Mouse (Mus musculus): ENCODE measurements at regions not wholly inside any gene's neighbourhood (a gene's known extent, or its start where the extent isn't known, plus 50 kb on each side); places are given as distances from the start of the nearest gene placed in this dataset.

GRCm38 (mm10) chr12:112337443-112337842 lies 151.8 kb upstream of the A530016L24Rik start:
- Histone ChIP-seq H3K4me3 (no peak overlapping the region), H3ac (ENCODE audit: control insufficient read depth, insufficient read length) (no peak overlapping the region), H3K4me2 (ENCODE audit: low read depth) (no peak overlapping the region), H3K27me3 (ENCODE audit: control insufficient read depth, insufficient read depth, insufficient read length) (peaks cover 52% of the 10 kb centered on the region), H3K79me2 (ENCODE audit: control insufficient read depth, insufficient read depth) (no peaks in the 10 kb centered on the region), H3K36me3 (ENCODE audit: control insufficient read depth, insufficient read depth) (no peaks in the 10 kb centered on the region)
- TF ChIP-seq MYOD1 (IDR thresholded peaks at IDR 0.05; ENCODE audit: control insufficient read depth in 1 of 3, insufficient read length in 2 of 3, low read depth in 2 of 3) (no peak), POLR2A (IDR thresholded peaks at IDR 0.05; ENCODE audit: insufficient read length, low read depth) (no peak), CEBPB (IDR thresholded peaks at IDR 0.05; ENCODE audit: insufficient read depth, poor library complexity, severe bottlenecking) (no peak)

DNA sequence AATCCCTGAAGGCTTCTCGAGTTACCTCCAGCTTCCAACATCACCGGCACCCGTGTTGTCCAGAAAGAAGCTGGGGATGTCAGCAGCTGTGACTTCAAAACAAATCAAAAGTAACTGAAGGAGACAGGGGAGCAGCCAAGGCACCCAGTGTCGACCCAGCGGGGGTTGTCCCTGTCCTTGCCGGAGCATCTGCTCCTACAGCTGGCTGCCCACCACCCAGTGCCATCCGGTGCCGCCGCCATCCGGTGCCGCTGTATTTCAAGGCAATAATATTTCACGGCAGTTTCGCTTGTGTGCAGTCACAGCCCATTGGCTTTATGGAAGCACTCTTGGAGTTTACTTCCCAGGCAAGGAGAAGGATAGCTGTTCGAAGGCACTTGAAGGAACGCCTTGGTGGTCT lies 150.3 kb upstream of the A530016L24Rik start:
- H3K27me3 ChIP-seq (ENCODE audit: control insufficient read depth, insufficient read depth, insufficient read length) = peaks cover 50% of the 10 kb centered on the region
- no peaks in the 10 kb centered on the region for H3K36me3 ChIP-seq (ENCODE audit: control insufficient read depth, insufficient read depth)
- no peak overlapping the region for H3K4me2 ChIP-seq (ENCODE audit: low read depth)
- H3K79me2 ChIP-seq (ENCODE audit: control insufficient read depth, insufficient read depth) = no peaks in the 10 kb centered on the region
- TF ChIP-seq USF1 (IDR thresholded peaks at IDR 0.05; ENCODE audit: low read depth) (no peak), SRF (IDR thresholded peaks at IDR 0.05; ENCODE audit: control insufficient read depth, insufficient read length, low read depth) (no peak), TCF3 (IDR thresholded peaks at IDR 0.05; ENCODE audit: insufficient read length, low read depth) (no peak), CEBPB (IDR thresholded peaks at IDR 0.05; ENCODE audit: insufficient read depth, poor library complexity, severe bottlenecking) (no peak), E2F4 (IDR thresholded peaks at IDR 0.05; ENCODE audit: insufficient read depth) (no peak), MYOD1 (IDR thresholded peaks at IDR 0.05; ENCODE audit: control insufficient read depth in 1 of 3, insufficient read length in 2 of 3, low read depth in 2 of 3) (no peak), MYOG (IDR thresholded peaks at IDR 0.05; ENCODE audit: control insufficient read depth in 1 of 3, insufficient read depth in 1 of 3, insufficient read length in 2 of 3, low read depth in 2 of 3) (no peak), POLR2AphosphoS2 (IDR thresholded peaks at IDR 0.05; ENCODE audit: insufficient read length, low read depth) (no peak), MAX (IDR thresholded peaks at IDR 0.05; ENCODE audit: low read depth) (no peak), TCF12 (IDR thresholded peaks at IDR 0.05; ENCODE audit: insufficient read depth, poor library complexity, severe bottlenecking) (no peak), POLR2A (IDR thresholded peaks at IDR 0.05; ENCODE audit: insufficient read length, low read depth) (no peak), REST (IDR thresholded peaks at IDR 0.05; ENCODE audit: insufficient read depth, insufficient read length) (no peak)
- no peak overlapping the region for H3ac ChIP-seq (ENCODE audit: control insufficient read depth, insufficient read length)
- no peak overlapping the region for H3K4me3 ChIP-seq

DNA sequence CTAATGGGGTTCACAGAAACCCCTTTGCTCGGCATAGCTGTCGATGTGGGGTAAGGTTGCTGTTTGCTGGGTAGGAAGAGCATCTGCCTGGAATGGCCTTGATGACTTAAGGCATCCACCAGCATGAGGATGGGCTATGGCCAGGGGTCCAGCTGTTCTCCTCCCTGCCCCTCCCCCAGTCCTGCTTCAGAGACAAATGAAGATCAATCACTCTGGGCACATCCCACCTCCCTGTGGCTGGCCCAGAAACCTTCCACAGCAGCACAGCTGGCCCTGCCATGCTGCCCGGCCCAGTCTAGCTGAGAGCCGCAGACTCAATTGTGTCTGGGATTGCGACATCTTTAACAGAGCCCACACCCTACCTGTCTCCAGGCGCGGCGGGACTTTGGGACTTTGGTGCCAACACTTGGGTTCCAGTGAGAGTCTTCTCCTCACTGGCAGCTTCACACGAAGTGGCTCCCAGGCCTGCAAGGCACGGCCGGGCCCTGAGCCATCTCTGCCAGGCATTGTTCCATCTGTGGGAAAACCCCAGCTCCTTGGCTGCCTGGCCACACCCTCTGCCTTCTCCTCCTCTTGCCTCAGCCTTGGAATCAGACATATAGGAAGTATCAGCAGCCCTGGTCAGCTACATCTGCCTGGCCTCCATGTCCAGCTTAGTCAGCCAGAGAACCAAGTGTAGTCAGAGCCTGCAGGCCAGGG lies 149.6 kb upstream of the A530016L24Rik start:
- Histone ChIP-seq H3K79me2 (ENCODE audit: control insufficient read depth, insufficient read depth) (no peaks in the 10 kb centered on the region), H3K4me2 (ENCODE audit: low read depth) (no peak overlapping the region), H3K4me3 (no peak overlapping the region), H3K36me3 (ENCODE audit: control insufficient read depth, insufficient read depth) (no peaks in the 10 kb centered on the region), H3K27me3 (ENCODE audit: control insufficient read depth, insufficient read depth, insufficient read length) (peaks cover 49% of the 10 kb centered on the region), H3ac (ENCODE audit: control insufficient read depth, insufficient read length) (no peak overlapping the region)
- peak; percentile 40; the same call in 1 of the 2 replicates for TF ChIP-seq CEBPB (IDR thresholded peaks at IDR 0.05; ENCODE audit: insufficient read depth, poor library complexity, severe bottlenecking)
- TF ChIP-seq TCF3 (IDR thresholded peaks at IDR 0.05; ENCODE audit: insufficient read length, low read depth) = no peak

- H3K79me2 ChIP-seq (ENCODE audit: control insufficient read depth, insufficient read depth) = no peaks in the 10 kb centered on the region
- peaks cover 55% of the 10 kb centered on the region for H3K27me3 ChIP-seq (ENCODE audit: control insufficient read depth, insufficient read depth, insufficient read length)
- H3K4me2 ChIP-seq (ENCODE audit: low read depth) = no peak overlapping the region
- TF ChIP-seq MYOG (IDR thresholded peaks at IDR 0.05; ENCODE audit: control insufficient read depth in 1 of 3, insufficient read depth in 1 of 3, insufficient read length in 2 of 3, low read depth in 2 of 3) (no peak), MYOD1 (IDR thresholded peaks at IDR 0.05; ENCODE audit: control insufficient read depth in 1 of 3, insufficient read length in 2 of 3, low read depth in 2 of 3) (no peak), TCF3 (IDR thresholded peaks at IDR 0.05; ENCODE audit: insufficient read length, low read depth) (no peak)
- no peak overlapping the region for H3K4me3 ChIP-seq
- no peak overlapping the region for H3ac ChIP-seq (ENCODE audit: control insufficient read depth, insufficient read length)
- H3K36me3 ChIP-seq (ENCODE audit: control insufficient read depth, insufficient read depth) = no peaks in the 10 kb centered on the region
These were observed 149.0 kb upstream of the A530016L24Rik start for GRCm38 (mm10) chr12:112340248-112340647.

DNA sequence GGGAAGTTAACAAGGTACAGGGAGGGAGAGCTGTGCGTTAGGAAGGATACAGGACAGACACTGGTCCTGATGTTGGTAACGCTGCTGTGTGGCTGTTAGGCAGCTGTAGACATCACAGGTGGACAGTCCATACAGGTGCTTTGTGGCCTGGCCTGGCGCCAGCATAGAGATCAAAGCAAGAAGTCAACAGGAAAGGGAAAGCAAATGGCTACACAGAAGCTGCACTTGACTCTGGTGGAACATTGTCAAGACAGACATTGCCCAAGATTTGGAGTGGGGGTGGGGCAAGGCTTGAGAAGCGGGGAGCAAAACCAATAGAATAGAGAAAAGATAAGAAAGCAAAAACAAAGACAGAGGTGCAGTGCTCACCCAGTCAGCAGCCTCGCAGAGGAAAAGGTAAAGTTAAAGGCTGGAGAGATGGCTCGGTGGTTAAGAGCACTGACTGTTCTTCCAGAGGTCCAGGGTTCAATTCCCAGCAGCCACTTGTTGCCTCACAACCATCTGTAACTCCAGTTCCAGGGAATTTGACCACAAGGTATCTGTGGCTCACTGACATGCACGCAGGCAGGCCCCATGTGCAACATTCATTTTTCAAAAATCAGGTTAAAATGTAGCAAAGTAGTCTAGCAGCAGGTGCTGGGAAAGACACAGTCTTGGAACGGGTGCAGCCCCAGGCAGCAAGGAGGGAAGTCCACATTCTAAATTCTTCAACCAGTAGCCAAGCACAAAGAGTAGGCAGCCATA lies 147.3 kb upstream of the A530016L24Rik start:
- no peak overlapping the region for H3K4me2 ChIP-seq (ENCODE audit: low read depth)
- no peak overlapping the region for H3K4me3 ChIP-seq
- TF ChIP-seq MYOD1 (IDR thresholded peaks at IDR 0.05; ENCODE audit: control insufficient read depth in 1 of 3, insufficient read length in 2 of 3, low read depth in 2 of 3) = no peak
- no peak for TF ChIP-seq MAX (IDR thresholded peaks at IDR 0.05; ENCODE audit: low read depth)
- no peak for TF ChIP-seq REST (IDR thresholded peaks at IDR 0.05; ENCODE audit: insufficient read depth, insufficient read length)
- no peak for TF ChIP-seq CEBPB (IDR thresholded peaks at IDR 0.05; ENCODE audit: insufficient read depth, poor library complexity, severe bottlenecking)
- no peak for TF ChIP-seq E2F4 (IDR thresholded peaks at IDR 0.05; ENCODE audit: insufficient read depth)
- TF ChIP-seq TCF3 (IDR thresholded peaks at IDR 0.05; ENCODE audit: insufficient read length, low read depth) = no peak
- no peak for TF ChIP-seq POLR2AphosphoS2 (IDR thresholded peaks at IDR 0.05; ENCODE audit: insufficient read length, low read depth)
- no peak for TF ChIP-seq TCF12 (IDR thresholded peaks at IDR 0.05; ENCODE audit: insufficient read depth, poor library complexity, severe bottlenecking)
- TF ChIP-seq USF1 (IDR thresholded peaks at IDR 0.05; ENCODE audit: low read depth) = no peak
- no peak for TF ChIP-seq POLR2A (IDR thresholded peaks at IDR 0.05; ENCODE audit: insufficient read length, low read depth)
- no peak for TF ChIP-seq SRF (IDR thresholded peaks at IDR 0.05; ENCODE audit: control insufficient read depth, insufficient read length, low read depth)
- H3ac ChIP-seq (ENCODE audit: control insufficient read depth, insufficient read length) = no peak overlapping the region
- peaks cover 47% of the 10 kb centered on the region for H3K27me3 ChIP-seq (ENCODE audit: control insufficient read depth, insufficient read depth, insufficient read length)
- no peaks in the 10 kb centered on the region for H3K36me3 ChIP-seq (ENCODE audit: control insufficient read depth, insufficient read depth)
- no peaks in the 10 kb centered on the region for H3K79me2 ChIP-seq (ENCODE audit: control insufficient read depth, insufficient read depth)

All from myocyte (in vitro differentiated cells).